Mouse (Mus musculus) heart, embryonic 12.5 days (tissue): ENCODE measurements around the gene Bend7. TPM values are rescaled to one million over a fixed set of nuclear protein-coding genes. Genes with fewer than 3 reads are reported as not detected.

ENCODE experiments used
- ATAC-seq: fragments of 200-750 bp; cut with Nextera tagmentation; 2 replicates; pipeline ENCODE4 v1.8.0; 2017; ENCODE audit warnings: moderate TSS enrichment, moderate library complexity; ENCODE audit not compliant: insufficient number of reproducible peaks, low FRiP score
- H3K27ac ChIP-seq: fragments of 300-500 bp; sonication (generic); 2 replicates; pipeline ENCODE4 v1.5.1; 2016; ENCODE audit warnings: mild to moderate bottlenecking, moderate library complexity; ENCODE audit not compliant: poor library complexity, severe bottlenecking
- H3K27me3 ChIP-seq: fragments of 300-500 bp; sonication (generic); replicated peaks from 2 replicates; pipeline ENCODE4 v1.6.1; 2016; ENCODE audit warnings: mild to moderate bottlenecking, moderate library complexity
- H3K36me3 ChIP-seq: fragments of 300-500 bp; sonication (generic); 2 replicates; pipeline ENCODE4 v1.6.1; 2016; ENCODE audit warnings: mild to moderate bottlenecking, moderate library complexity
- H3K4me1 ChIP-seq: fragments of 300-500 bp; sonication (generic); replicated peaks from 2 replicates; pipeline ENCODE4 v1.6.1; 2016; ENCODE audit warnings: mild to moderate bottlenecking
- H3K4me2 ChIP-seq: fragments of 300-500 bp; sonication (generic); 2 replicates; pipeline ENCODE4 v1.6.1; 2016; ENCODE audit warnings: mild to moderate bottlenecking, moderate library complexity
- H3K4me3 ChIP-seq: fragments of 300-500 bp; sonication (generic); 2 replicates; pipeline ENCODE4 v1.5.1; 2016; ENCODE audit warnings: mild to moderate bottlenecking
- H3K9ac ChIP-seq: fragments of 300-500 bp; sonication (generic); 2 replicates; pipeline ENCODE4 v1.6.1; 2016; ENCODE audit warnings: mild to moderate bottlenecking, moderate library complexity
- H3K9me3 ChIP-seq: fragments of 300-500 bp; sonication (generic); replicated peaks from 2 replicates; pipeline ENCODE4 v1.6.1; 2016; ENCODE audit warnings: mild to moderate bottlenecking, moderate library complexity
- WGBS: fragments of 180-500 bp; shearing (Covaris S2); methylation state at CpG from one replicate; pipeline ENCODE4 v1.1.7; 2016; 5-methylcytosine and 5-hydroxymethylcytosine counted together
- polyA plus RNA-seq: library from polyadenylated mRNA; unstranded; fragments of >200 nt; fragmentation: Nextera tagmentation; extraction: Ambion mirVana; gene quantifications from 2 replicates; pipeline ENCODE4 v1.2.1, GENCODE M21; 2016

Bend7 gene
- polyA plus RNA-seq, 1 experiment from 2014 or later = 1.9 TPM

- Histone ChIP-seq H3K27ac (no peak overlapping the region), H3K4me1 (no peaks in the 10 kb centered on the region), H3K4me3 (no peak overlapping the region), H3K9ac (no peak overlapping the region), H3K9me3 (no peaks in the 10 kb centered on the region), H3K36me3 (no peaks in the 10 kb centered on the region), H3K27me3 (no peaks in the 10 kb centered on the region), H3K4me2 (no peak overlapping the region)
- no peak for ATAC-seq
- 69% methylated on average over 5 of the region's 5 CpGs for WGBS
These were observed 110.4 kb downstream of the Bend7 start for GRCm38 (mm10) chr2:4828032-4828431.

- no peak for ATAC-seq
- H3K4me3 ChIP-seq = no peak overlapping the region
- no peaks in the 10 kb centered on the region for H3K9me3 ChIP-seq
- WGBS = 84% methylated on average over 6 of the region's 6 CpGs
- H3K9ac ChIP-seq = no peak overlapping the region
- no peak overlapping the region for H3K27ac ChIP-seq
- H3K36me3 ChIP-seq = no peaks in the 10 kb centered on the region
- H3K27me3 ChIP-seq = no peaks in the 10 kb centered on the region
- no peaks in the 10 kb centered on the region for H3K4me1 ChIP-seq
- H3K4me2 ChIP-seq = no peak overlapping the region
These were observed 110.9 kb downstream of the Bend7 start for GRCm38 (mm10) chr2:4828446-4828997.

- no peak overlapping the region for H3K4me3 ChIP-seq
- no peak overlapping the region for H3K4me2 ChIP-seq
- H3K27ac ChIP-seq = no peak overlapping the region
- no peak overlapping the region for H3K9ac ChIP-seq
- no peak for ATAC-seq
- no peaks in the 10 kb centered on the region for H3K36me3 ChIP-seq
- WGBS = 81% methylated on average over 4 of the region's 4 CpGs
- no peaks in the 10 kb centered on the region for H3K9me3 ChIP-seq
- no peaks in the 10 kb centered on the region for H3K27me3 ChIP-seq
- H3K4me1 ChIP-seq = no peaks in the 10 kb centered on the region
These were observed 111.4 kb downstream of the Bend7 start for GRCm38 (mm10) chr2:4829007-4829406.

GRCm38 (mm10) chr2:4829489-4830065 is 111.9 kb downstream of the Bend7 start:
- Histone ChIP-seq H3K4me2 (no peak overlapping the region), H3K4me1 (no peaks in the 10 kb centered on the region), H3K9me3 (no peaks in the 10 kb centered on the region), H3K27ac (no peak overlapping the region), H3K27me3 (no peaks in the 10 kb centered on the region), H3K9ac (no peak overlapping the region), H3K36me3 (no peaks in the 10 kb centered on the region), H3K4me3 (no peak overlapping the region)
- no peak for ATAC-seq
- WGBS = 77% methylated on average over 6 of the region's 6 CpGs

GRCm38 (mm10) chr2:4831493-4831892 is 113.9 kb downstream of the Bend7 start:
- H3K27ac ChIP-seq = no peak overlapping the region
- WGBS = 50% methylated on average over 4 of the region's 4 CpGs
- H3K9me3 ChIP-seq = no peaks in the 10 kb centered on the region
- no peak overlapping the region for H3K4me3 ChIP-seq
- no peak overlapping the region for H3K9ac ChIP-seq
- no peak for ATAC-seq
- no peaks in the 10 kb centered on the region for H3K27me3 ChIP-seq
- no peaks in the 10 kb centered on the region for H3K36me3 ChIP-seq
- no peaks in the 10 kb centered on the region for H3K4me1 ChIP-seq
- no peak overlapping the region for H3K4me2 ChIP-seq

GRCm38 (mm10) chr2:4832166-4832565 is 114.5 kb downstream of the Bend7 start:
- Histone ChIP-seq H3K27me3 (no peaks in the 10 kb centered on the region), H3K4me3 (no peak overlapping the region), H3K36me3 (no peaks in the 10 kb centered on the region), H3K4me2 (no peak overlapping the region), H3K9me3 (0 out of 2 replicates have a peak, but pooled peaks cover 3% of the 10 kb centered on the region), H3K27ac (no peak overlapping the region), H3K9ac (no peak overlapping the region), H3K4me1 (no peaks in the 10 kb centered on the region)
- WGBS = 73% methylated on average over 4 of the region's 4 CpGs
- no peak for ATAC-seq

GRCm38 (mm10) chr2:4849449-4849848 is 131.8 kb downstream of the Bend7 start:
- no peaks in the 10 kb centered on the region for H3K27me3 ChIP-seq
- no peaks in the 10 kb centered on the region for H3K9me3 ChIP-seq
- 68% methylated on average over 2 of the region's 2 CpGs for WGBS
- no peak for ATAC-seq
- no peak overlapping the region for H3K4me3 ChIP-seq
- no peaks in the 10 kb centered on the region for H3K4me1 ChIP-seq
- H3K36me3 ChIP-seq = no peaks in the 10 kb centered on the region
- H3K27ac ChIP-seq = no peak overlapping the region
- H3K4me2 ChIP-seq = no peak overlapping the region
- H3K9ac ChIP-seq = no peak overlapping the region

Other genes starting within 250 kb of the Bend7 start
- 35.7 and 36.1 TPM in 2 replicates for gene Prpf18, start 65.7 kb upstream of the Bend7 start, polyA plus RNA-seq
- 58.4 and 61.0 TPM in 2 replicates for gene Sephs1, start 163.7 kb downstream of the Bend7 start, polyA plus RNA-seq
- gene Phyh, start 201.2 kb downstream of the Bend7 start, polyA plus RNA-seq = 132 and 140 TPM in 2 replicates